Mouse (Mus musculus) left cerebral cortex, adult 9 months (tissue): ENCODE measurements around the gene Tdrd6.

Source experiments
- DNase-seq, 2 experiments: peaks; one replicate each; pipeline ENCODE4 v3.0.0; 2022; ENCODE audit warnings: low spot score in 2 of 2

Tdrd6 gene

GRCm38 (mm10) chr17:43612221-43612620 is 17.9 kb downstream of the Tdrd6 start:
- DNase-seq, result no peak

- peak in 1 of 2 experiments; percentile 71 for DNase-seq
These were observed 18.5 kb downstream of the Tdrd6 start for GRCm38 (mm10) chr17:43611586-43611985.

GRCm38 (mm10) chr17:43606704-43607103 is 23.4 kb downstream of the Tdrd6 start:
- DNase-seq, result peak in 1 of 2 experiments; percentile 73

- peak in 1 of 2 experiments; percentile 8 for DNase-seq
These were observed 31.4 kb downstream of the Tdrd6 start for GRCm38 (mm10) chr17:43598706-43599105.

- no peak for DNase-seq
These were observed 32.4 kb downstream of the Tdrd6 start for GRCm38 (mm10) chr17:43597742-43598141.

GRCm38 (mm10) chr17:43592296-43593291 is 37.5 kb downstream of the Tdrd6 start:
- DNase-seq, result peak in 1 of 2 experiments; percentile 59

- DNase-seq, result no peak
These were observed 39.6 kb downstream of the Tdrd6 start for GRCm38 (mm10) chr17:43590531-43590930.

GRCm38 (mm10) chr17:43589750-43590149 is 40.3 kb downstream of the Tdrd6 start:
- DNase-seq, result no peak

GRCm38 (mm10) chr17:43587278-43587677 is 42.8 kb downstream of the Tdrd6 start:
- DNase-seq, result no peak

GRCm38 (mm10) chr17:43584771-43585170 is 45.3 kb downstream of the Tdrd6 start:
- no peak for DNase-seq

GRCm38 (mm10) chr17:43581012-43581467 is 49.1 kb downstream of the Tdrd6 start:
- DNase-seq, result peak in 1 of 2 experiments; percentile 8

- no peak for DNase-seq
These were observed 49.6 kb downstream of the Tdrd6 start for GRCm38 (mm10) chr17:43580456-43580855.

- no peak for DNase-seq
These were observed 56.5 kb downstream of the Tdrd6 start for GRCm38 (mm10) chr17:43573624-43574073.

GRCm38 (mm10) chr17:43569287-43569686 is 60.8 kb downstream of the Tdrd6 start:
- no peak for DNase-seq

- DNase-seq, result peak in 1 of 2 experiments; percentile 40
These were observed 61.9 kb downstream of the Tdrd6 start, which contains the start of gene Pla2g7 for GRCm38 (mm10) chr17:43567992-43568888. Pla2g7 (plus strand) TSS chr17:43568098.

GRCm38 (mm10) chr17:43567593-43567991 is 62.5 kb downstream of the Tdrd6 start:
- peak in 1 of 2 experiments; percentile 32 for DNase-seq
